Mouse (Mus musculus) splenic B cell, adult 2 months (primary cell): ENCODE results near the gene Tktl1.
A peak's percentile ranks its signal among the peaks of the same experiment; 100 is the strongest.

ENCODE experiments used
- DNase-seq: peaks from one replicate; pipeline ENCODE4 v3.0.0-alpha.2; 2011; ENCODE audit warnings: low read depth, low spot score
- H3K27me3 ChIP-seq: 2 replicates; pipeline ENCODE4 v1.6.1; 2012; ENCODE audit warnings: mild to moderate bottlenecking, low read length, moderate library complexity, mixed read lengths; ENCODE audit not compliant: control insufficient read depth, poor library complexity, insufficient read depth, severe bottlenecking
- H3K36me3 ChIP-seq: 2 replicates; pipeline ENCODE4 v1.6.1; 2012; ENCODE audit warnings: mild to moderate bottlenecking, low read length, moderate library complexity, mixed read lengths; ENCODE audit not compliant: control insufficient read depth, poor library complexity, insufficient read depth, severe bottlenecking

The Tktl1 gene

GRCm38 (mm10) chrX:74246693-74247092 is 69.6 kb downstream of the Tktl1 start:
- H3K36me3 ChIP-seq = peaks cover 6% of the 10 kb centered on the region
- H3K27me3 ChIP-seq = no peaks in the 10 kb centered on the region
- no peak for DNase-seq

- Histone ChIP-seq H3K27me3 (no peaks in the 10 kb centered on the region), H3K36me3 (no peaks in the 10 kb centered on the region)
- peak; percentile 73 for DNase-seq
Measured at GRCm38 (mm10) chrX:74248651-74249050, 71.6 kb downstream of the Tktl1 start.

- no peaks in the 10 kb centered on the region for H3K27me3 ChIP-seq
- H3K36me3 ChIP-seq = no peaks in the 10 kb centered on the region
- peak; percentile 75 for DNase-seq
Measured at GRCm38 (mm10) chrX:74249615-74250014, 72.6 kb downstream of the Tktl1 start, which contains the start of gene Flna. TSS of gene Flna (minus strand) at chrX:74249820.

GRCm38 (mm10) chrX:74254153-74254887 is 77.3 kb downstream of the Tktl1 start, which contains the start of gene Emd:
TSS of gene Emd (plus strand) at chrX:74254687.
- peak; percentile 95 for DNase-seq
- peaks cover 7% of the 10 kb centered on the region; the same call in 1 of the 2 replicates for H3K36me3 ChIP-seq
- no peaks in the 10 kb centered on the region for H3K27me3 ChIP-seq

GRCm38 (mm10) chrX:74254888-74255565 is 78.0 kb downstream of the Tktl1 start:
- no peaks in the 10 kb centered on the region for H3K27me3 ChIP-seq

GRCm38 (mm10) chrX:74257746-74258145 is 80.7 kb downstream of the Tktl1 start:
- H3K27me3 ChIP-seq = no peaks in the 10 kb centered on the region
- peaks cover 7% of the 10 kb centered on the region; the same call in 1 of the 2 replicates for H3K36me3 ChIP-seq
- DNase-seq = no peak

More at GRCm38 (mm10) chrX:74254888-74255565, 78.0 kb downstream of the Tktl1 start:
- peaks cover 7% of the 10 kb centered on the region; the same call in 1 of the 2 replicates for H3K36me3 ChIP-seq
- DNase-seq = no peak
